Mouse (Mus musculus): Measurements from ENCODE around the gene Ift80. TPM values are rescaled to one million over a fixed set of nuclear protein-coding genes. Genes with fewer than 3 reads are reported as not detected.

Gene Ift80
- 10 to 100 TPM; 12.7 to 14.6 TPM for total RNA-seq (2023)

GRCm38 (mm10) chr3:69004437-69005337 lies at the start of gene Ift80, which contains the start of gene Smc4:
TSS of gene Ift80 (minus strand) at chr3:69004570.
TSS of gene Smc4 (plus strand) at chr3:69004738.

GRCm38 (mm10) chr3:69044645-69045399 lies 40.5 kb upstream of the Ift80 start, which contains the start of gene Trim59:
TSS of gene Trim59 (minus strand) at chr3:69044755.

GRCm38 (mm10) chr3:68869211-68869690 lies 135.1 kb downstream of the Ift80 start, which contains the start of gene 1110032F04Rik:
TSS of gene 1110032F04Rik (plus strand) at chr3:68869586.

Other genes with a start within 250 kb of the Ift80 start
- gene 1110032F04Rik, start 135.0 kb downstream of the Ift80 start, total RNA-seq (2023): not detected
- gene Smc4, start 168 bp upstream of the Ift80 start, total RNA-seq (2023): 100 to 1,000 TPM; 126 to 127 TPM
- 100 to 1,000 TPM in 1 of 2 experiments, 10 to 100 TPM in 1; 86.9 to 105 TPM for gene Trim59, start 40.2 kb upstream of the Ift80 start, total RNA-seq (2023)
- gene Kpna4, start 122.5 kb upstream of the Ift80 start, total RNA-seq (2023): 100 to 1,000 TPM; 106 to 130 TPM
- not detected for gene Arl14, start 217.8 kb upstream of the Ift80 start, total RNA-seq (2023)

Data from B cell, adult 67 days (primary cell).